In genomic region chr4:142081631-142082283, GRCm38 (mm10) we compare ENCODE assay signal across 9 mouse cellular contexts. TPM values are rescaled to one million over a fixed set of nuclear protein-coding genes. Genes with fewer than 3 reads are reported as not detected.
DNase-seq lines count a peak whose midpoint lies in the region; ATAC-seq and TF ChIP-seq lines count a peak whose summit lies in the region.
"Had no signal": no experiment of that assay in that cellular context is flagged by ENCODE, and none has a peak within 500 bp of the region (broad histone marks: within the 10 kb centered on the region; RNA-seq: fewer than 3 reads in every experiment).

No protein-coding gene starts in this region.

- no peak for DNase-seq in hindbrain, embryonic 10.5 days (ENCODE audit: low spot score)
- DNase-seq in hindbrain, embryonic 11.5 days (ENCODE audit: low spot score) = no peak
- DNase-seq in embryonic facial prominence, embryonic 14.5 days (ENCODE audit: low spot score) = no peak
- no peak for DNase-seq in hindbrain, postnatal 0 days (ENCODE audit: low spot score)
- DNase-seq in natural killer cell, adult 2 months (ENCODE audit: low spot score in 2 of 2) = no peak
- DNase-seq in embryo, embryonic 10 days (ENCODE audit: low spot score) = no peak
- DNase-seq in left cerebral cortex, postnatal 4 days = no peak

- peak overlapping the region; percentile 30 for H3K27ac ChIP-seq in hindbrain, embryonic 10.5 days
- no peak overlapping the region for H3K27ac ChIP-seq in hindbrain, embryonic 11.5 days (ENCODE audit: low read depth, low read length)
- no peak overlapping the region for H3K27ac ChIP-seq in embryonic facial prominence, embryonic 14.5 days (replicated peaks; ENCODE audit: low read depth, low read length)
- H3K27ac ChIP-seq in hindbrain, postnatal 0 days = peak overlapping the region; percentile 60; the same call in 1 of the 2 replicates
- no peak overlapping the region; the same call in 1 of the 2 replicates for H3K27ac ChIP-seq in liver, embryonic 16.5 days (ENCODE audit: low read length)

- peaks cover 54% of the 10 kb centered on the region for H3K4me1 ChIP-seq in hindbrain, embryonic 10.5 days (replicated peaks)
- peaks cover 7% of the 10 kb centered on the region for H3K4me1 ChIP-seq in hindbrain, embryonic 11.5 days (replicated peaks; ENCODE audit: control insufficient read depth, insufficient read depth, low read length)
- H3K4me1 ChIP-seq in embryonic facial prominence, embryonic 14.5 days (ENCODE audit: control insufficient read depth, insufficient read depth, low read length) = peaks cover 40% of the 10 kb centered on the region
- H3K4me1 ChIP-seq in hindbrain, postnatal 0 days (ENCODE audit: insufficient read depth, low read length) = peaks cover 26% of the 10 kb centered on the region; the same call in 1 of the 2 replicates
- H3K4me1 ChIP-seq in liver, embryonic 16.5 days (ENCODE audit: control insufficient read depth, low read depth, low read length) = peaks cover 31% of the 10 kb centered on the region

- no peaks in the 10 kb centered on the region for H3K36me3 ChIP-seq in hindbrain, embryonic 10.5 days
- no peaks in the 10 kb centered on the region for H3K36me3 ChIP-seq in hindbrain, embryonic 11.5 days (ENCODE audit: control insufficient read depth, insufficient read depth, low read length)
- H3K36me3 ChIP-seq in embryonic facial prominence, embryonic 14.5 days (ENCODE audit: control insufficient read depth, insufficient read depth, low read length) = no peaks in the 10 kb centered on the region
- H3K36me3 ChIP-seq in hindbrain, postnatal 0 days (ENCODE audit: insufficient read depth, low read length) = no peaks in the 10 kb centered on the region
- no peaks in the 10 kb centered on the region for H3K36me3 ChIP-seq in liver, embryonic 16.5 days (ENCODE audit: control insufficient read depth, insufficient read depth)

- no peak for ATAC-seq in hindbrain, embryonic 11.5 days (ENCODE audit: low FRiP score)
- no peak for ATAC-seq in embryonic facial prominence, embryonic 14.5 days (ENCODE audit: low read depth)
- ATAC-seq in hindbrain, postnatal 0 days = no peak
- ATAC-seq in liver, embryonic 16.5 days (ENCODE audit: low read depth) = no peak

- WGBS in hindbrain, embryonic 10.5 days = 63% methylated on average over 13 of the region's 13 CpGs
- WGBS in hindbrain, embryonic 11.5 days = 51% methylated on average over 13 of the region's 13 CpGs
- WGBS in embryonic facial prominence, embryonic 14.5 days = 39% methylated on average over 13 of the region's 13 CpGs
- 51% methylated on average over 13 of the region's 13 CpGs for WGBS in hindbrain, postnatal 0 days
- 38% methylated on average over 13 of the region's 13 CpGs for WGBS in liver, embryonic 16.5 days (ENCODE audit: insufficient replicate concordance)

- H3K4me2 ChIP-seq in hindbrain, embryonic 11.5 days (replicated peaks; ENCODE audit: low read depth, low read length) = no peak overlapping the region
- 0 out of 2 replicates have a peak overlapping the region, but pooled peaks have one; percentile 8 for H3K4me2 ChIP-seq in embryonic facial prominence, embryonic 14.5 days (ENCODE audit: low read depth, low read length)
- 0 out of 2 replicates have a peak overlapping the region, but pooled peaks have one; percentile 23 for H3K4me2 ChIP-seq in hindbrain, postnatal 0 days (ENCODE audit: low read depth, low read length)
- H3K4me2 ChIP-seq in liver, embryonic 16.5 days (ENCODE audit: low read depth, low read length) = 0 out of 2 replicates have a peak overlapping the region, but pooled peaks have one; percentile 8

- peaks cover 84% of the 10 kb centered on the region for H3K27me3 ChIP-seq in hindbrain, embryonic 10.5 days (ENCODE audit: insufficient read depth, poor library complexity, severe bottlenecking)
- peaks cover 22% of the 10 kb centered on the region for H3K27me3 ChIP-seq in hindbrain, embryonic 11.5 days (ENCODE audit: control insufficient read depth, insufficient read depth, low read length)
- H3K27me3 ChIP-seq in embryonic facial prominence, embryonic 14.5 days (replicated peaks; ENCODE audit: control insufficient read depth, insufficient read depth, low read length) = no peaks in the 10 kb centered on the region
- 0 out of 2 replicates have a peak, but pooled peaks cover 7% of the 10 kb centered on the region for H3K27me3 ChIP-seq in hindbrain, postnatal 0 days (ENCODE audit: insufficient read depth, low read length)
- H3K27me3 ChIP-seq in liver, embryonic 16.5 days (ENCODE audit: control insufficient read depth, insufficient read depth, low read depth, low read length) = peaks cover 22% of the 10 kb centered on the region

- TF ChIP-seq CTCF in hindbrain, postnatal 0 days (IDR thresholded peaks at IDR 0.05; ENCODE audit: low read depth) = no peak

- no peak overlapping the region for H3K9ac ChIP-seq in hindbrain, embryonic 11.5 days (ENCODE audit: low read depth, low read length)
- H3K9ac ChIP-seq in embryonic facial prominence, embryonic 14.5 days (ENCODE audit: low read depth, low read length) = no peak overlapping the region
- H3K9ac ChIP-seq in hindbrain, postnatal 0 days (replicated peaks; ENCODE audit: low read length) = no peak overlapping the region
- H3K9ac ChIP-seq in liver, embryonic 16.5 days (ENCODE audit: low read depth, low read length) = no peak overlapping the region

- no peaks in the 10 kb centered on the region for H3K9me3 ChIP-seq in hindbrain, embryonic 10.5 days
- H3K9me3 ChIP-seq in hindbrain, embryonic 11.5 days (ENCODE audit: control insufficient read depth, low read length) = no peaks in the 10 kb centered on the region
- H3K9me3 ChIP-seq in embryonic facial prominence, embryonic 14.5 days (ENCODE audit: control insufficient read depth, low read length) = no peaks in the 10 kb centered on the region
- H3K9me3 ChIP-seq in hindbrain, postnatal 0 days (ENCODE audit: low read length) = no peaks in the 10 kb centered on the region
- no peaks in the 10 kb centered on the region for H3K9me3 ChIP-seq in liver, embryonic 16.5 days (replicated peaks; ENCODE audit: control insufficient read depth, low read length)

- H3K4me3 ChIP-seq in hindbrain, embryonic 10.5 days = no peak overlapping the region
- H3K4me3 ChIP-seq in hindbrain, embryonic 11.5 days (ENCODE audit: low read depth, low read length) = no peak overlapping the region
- no peak overlapping the region for H3K4me3 ChIP-seq in embryonic facial prominence, embryonic 14.5 days (ENCODE audit: low read depth, low read length)
- H3K4me3 ChIP-seq in hindbrain, postnatal 0 days (ENCODE audit: low read length) = no peak overlapping the region
- no peak overlapping the region for H3K4me3 ChIP-seq in liver, embryonic 16.5 days (ENCODE audit: low read depth, low read length)

- intact Hi-C loops in left cerebral cortex, postnatal 4 days (cut with DNase I) = no loop called here

RNA-seq across cellular contexts. Expression of gene Tmem51, which starts 2.3 kb away (rescaled TPM):
- 9.2 and 12.1 TPM in 2 replicates for polyA plus RNA-seq in hindbrain, embryonic 10.5 days (2016; fragmentation: Nextera tagmentation; extraction: Ambion mirVana)
- 7.3 and 8.1 TPM in 2 replicates for polyA plus RNA-seq in hindbrain, embryonic 11.5 days (2014; fragmentation: Nextera tagmentation; extraction: Ambion mirVana)
- polyA plus RNA-seq in embryonic facial prominence, embryonic 14.5 days (2014; fragmentation: Nextera tagmentation; extraction: Ambion mirVana) = 14.6 and 14.9 TPM in 2 replicates
- 7.5 and 7.6 TPM in 2 replicates for total RNA-seq in hindbrain, postnatal 0 days (2014; rRNA removed)
- polyA plus RNA-seq in hindbrain, postnatal 0 days (2015; fragmentation: Nextera tagmentation; extraction: Ambion mirVana) = 7.8 and 8.6 TPM in 2 replicates
- 15.7 and 18.6 TPM in 2 replicates for polyA plus RNA-seq in liver, embryonic 16.5 days (2015; fragmentation: Nextera tagmentation; extraction: Ambion mirVana)
- total RNA-seq in left cerebral cortex, postnatal 4 days (2021) = 1 to 10 TPM; 5.2 to 5.5 TPM
- total RNA-seq: MEL had no signal

Comparison
In these comparisons a context has a peak if more than half of its experiments do, and no peak if none do; other contexts are left out.
1. H3K27ac ChIP-seq: peak in hindbrain, embryonic 10.5 days (single experiment) and hindbrain, postnatal 0 days (single experiment); none in hindbrain, embryonic 11.5 days (single experiment), embryonic facial prominence, embryonic 14.5 days (single experiment) and liver, embryonic 16.5 days (single experiment).